Mouse (Mus musculus) mouse embryonic stem cell (cell line): ENCODE data around the gene Hnmt.
"Not testable (repeated sequence)": the region's sequence is repeated elsewhere in the genome, so short reads cannot be mapped to it uniquely, and the experiment has no call there.

Experiments used
- in situ Hi-C, 2 experiments: fragments of 300-500 bp; cut with MboI; formaldehyde crosslinking; loops; 1 replicate in 1 of 2; 3 replicates in 1 of 2; pipeline ENCODE4 v1.14.3; 2019 to 2020; ENCODE audit warnings: low sequenced_read_pairs in 2 of 2, low pct_unique_long_range_greater_than_20kb in 1 of 2, mixed read lengths in 1 of 2; ENCODE audit not compliant: unreplicated experiment in 1 of 2

Gene Hnmt

GRCm38 (mm10) chr2:23960659-23961274 is 88.4 kb downstream of the Hnmt start:
- in situ Hi-C loops: not testable (repeated sequence)
